Mouse (Mus musculus) cerebellum, adult 2 months (tissue): Measurements from ENCODE around the gene Isg20l2.

Experiments
- CTCF ChIP-seq: fragments of 200-500 bp; IDR thresholded peaks from 2 replicates; pipeline ENCODE4 v1.5.1; 2011; ENCODE audit warnings: low read depth, mild to moderate bottlenecking, control low read depth, low read length, moderate library complexity, borderline replicate concordance; ENCODE audit not compliant: insufficient read depth
- POLR2A ChIP-seq: fragments of 200-500 bp; IDR thresholded peaks from 2 replicates; pipeline ENCODE4 v1.6.1; 2011; ENCODE audit warnings: low read length, control low read depth, borderline replicate concordance; ENCODE audit not compliant: insufficient read depth

DNA sequence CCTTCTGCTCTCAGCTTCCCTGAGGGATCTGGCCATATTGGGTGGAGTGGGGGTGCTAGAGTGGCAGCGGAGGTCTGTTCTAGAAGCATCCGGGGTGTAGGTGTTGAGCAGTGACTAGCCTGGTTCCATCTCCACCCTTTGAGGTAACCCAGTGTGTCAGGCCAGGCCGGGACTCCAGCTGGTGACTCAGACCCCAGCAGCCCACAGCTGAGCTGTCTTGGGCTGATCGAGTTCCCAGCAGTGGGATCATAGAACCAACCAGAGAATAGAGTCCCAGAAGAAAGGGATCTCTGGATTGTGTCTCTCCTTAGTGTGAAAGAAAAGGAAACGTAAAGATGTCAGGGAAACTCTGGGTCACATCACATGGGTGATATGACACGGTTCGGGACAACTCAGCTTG lies 29.3 kb downstream of the Isg20l2 start:
- no peak for TF ChIP-seq CTCF
- TF ChIP-seq POLR2A, result no peak
